Mouse (Mus musculus): ENCODE measurements around the gene H2afv.

Gene H2afv

DNA sequence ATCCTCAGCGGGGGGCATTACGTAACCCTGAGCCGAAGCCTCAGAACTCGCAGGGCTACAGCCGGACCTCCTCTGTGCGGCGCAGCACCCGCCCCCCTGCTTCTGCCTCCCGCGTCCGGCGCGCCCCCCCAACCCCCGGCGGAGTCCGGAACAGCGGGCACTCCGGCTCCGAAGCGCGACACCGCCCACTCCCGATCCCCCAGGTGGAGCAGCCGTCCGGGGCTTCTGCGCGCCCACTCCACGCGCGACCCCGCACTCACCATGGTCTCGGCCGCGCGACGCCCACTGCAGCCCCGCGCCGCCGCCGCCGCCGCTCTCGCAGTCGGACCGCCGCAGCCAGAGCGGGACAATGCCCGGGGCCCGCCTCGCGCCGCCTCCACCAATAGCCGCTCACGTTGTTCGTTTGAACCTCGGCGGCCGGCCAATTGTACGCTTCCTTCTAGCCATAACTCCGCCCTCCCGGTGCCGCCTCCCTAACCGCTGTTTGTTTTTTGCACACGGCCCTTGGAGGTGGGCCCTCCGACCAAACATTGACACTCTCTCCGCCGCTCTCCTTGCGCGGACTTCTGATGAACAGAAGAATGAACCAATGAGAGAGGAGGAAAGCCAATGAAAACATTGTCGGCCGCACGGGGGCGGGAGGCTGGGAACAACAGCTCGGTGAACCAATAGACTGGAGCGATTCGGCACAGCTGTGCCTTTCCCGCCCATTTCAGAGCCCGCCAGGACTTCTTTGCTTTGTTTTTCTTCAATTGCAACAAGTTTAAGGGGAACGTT lies at the start of gene H2afv:
H2afv (minus strand) TSS at position 367 of the 777 bp plus-strand sequence.
- DNase-seq, result peak; percentile 100

DNA sequence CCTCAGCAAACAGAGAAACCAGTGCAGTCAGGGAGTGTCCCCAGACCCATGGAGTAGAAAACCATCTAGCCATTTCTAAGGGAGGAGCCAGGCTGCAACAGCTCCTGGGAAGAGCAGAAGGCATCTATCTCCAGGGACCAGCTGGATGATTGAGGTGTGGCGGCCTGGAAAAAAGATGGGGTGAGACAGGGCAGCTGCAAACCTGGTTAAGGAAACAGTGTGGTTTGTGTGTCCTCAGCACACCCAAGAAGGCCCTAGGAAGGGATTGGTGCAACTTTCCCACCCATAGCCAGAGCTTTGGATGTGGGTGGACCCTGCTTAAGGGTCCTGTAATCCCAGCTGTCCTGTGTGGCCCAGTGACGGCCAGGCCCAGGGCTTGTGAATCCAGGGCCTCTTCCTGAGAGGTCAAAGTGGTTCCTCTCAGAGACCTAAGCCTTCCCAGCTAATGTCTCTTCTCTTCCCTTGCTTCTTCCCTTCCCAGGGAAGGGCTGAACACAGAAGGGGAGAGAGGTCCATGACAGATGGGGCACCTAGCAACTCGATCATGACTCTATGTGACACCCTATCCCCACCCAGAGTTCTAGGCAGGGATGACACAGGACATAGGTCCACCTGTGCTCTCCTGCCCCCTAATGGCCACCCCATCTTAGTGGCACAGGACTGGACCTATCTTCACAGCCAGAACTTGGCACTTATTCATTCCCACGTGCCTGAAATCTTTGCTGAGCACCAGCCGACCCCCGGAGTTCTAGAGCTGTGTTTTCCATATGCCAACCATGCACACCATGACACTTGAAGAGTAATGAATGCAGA lies 45.7 kb upstream of the H2afv start:
- DNase-seq, result peak; percentile 66

DNA sequence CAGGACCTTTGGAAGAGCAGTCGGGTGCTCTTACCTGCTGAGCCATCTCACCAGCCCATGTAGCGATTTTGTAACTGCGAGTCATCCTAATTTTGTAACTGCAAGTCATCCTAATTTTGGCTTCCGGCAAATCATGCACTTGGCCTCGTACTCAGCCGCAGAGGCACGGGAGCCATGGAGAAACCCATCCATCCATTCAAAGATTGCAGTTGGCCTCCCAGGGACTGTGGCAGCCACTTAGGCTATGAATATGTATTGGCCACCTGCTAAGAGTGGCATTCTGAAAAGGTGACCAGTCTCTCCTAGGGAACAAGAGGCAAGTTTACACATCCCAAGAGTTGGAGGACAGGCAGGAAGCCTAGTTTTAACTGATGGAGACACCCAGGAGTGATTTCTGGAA lies 45.0 kb upstream of the H2afv start:
- no peak for DNase-seq

DNA sequence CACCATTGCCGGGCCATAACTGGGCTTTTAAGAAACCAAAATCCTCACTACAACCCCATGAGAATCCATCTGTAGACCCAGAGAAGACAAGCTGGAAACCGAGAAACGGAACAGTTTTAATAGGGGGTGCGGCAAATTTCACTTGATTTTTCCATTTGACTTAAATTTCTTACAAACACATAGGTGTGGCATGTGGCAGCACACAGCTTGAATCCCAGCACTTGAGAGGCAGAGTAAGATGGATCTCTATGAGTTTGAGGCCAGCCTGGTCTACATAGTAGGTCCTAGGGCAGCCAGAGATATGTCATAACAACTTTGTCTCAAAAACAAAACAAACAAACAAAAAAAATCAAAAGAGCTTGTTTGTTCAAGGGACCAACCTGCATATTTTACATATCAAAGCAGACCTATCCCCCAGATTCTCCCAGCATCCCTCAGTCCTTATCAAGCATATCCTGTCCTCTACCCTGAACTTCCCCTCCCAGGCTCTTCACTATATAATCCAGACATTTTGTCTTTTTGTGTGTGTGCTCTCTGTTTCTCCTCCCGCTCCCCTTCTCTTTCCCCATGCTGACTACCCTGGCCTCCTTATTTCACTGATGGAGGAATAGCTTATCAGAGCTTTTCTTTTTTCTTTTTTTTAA lies 43.9 kb upstream of the H2afv start:
- DNase-seq, result no peak

- DNase-seq, result no peak
These were observed 43.3 kb upstream of the H2afv start for GRCm38 (mm10) chr11:6487496-6487895.

DNA sequence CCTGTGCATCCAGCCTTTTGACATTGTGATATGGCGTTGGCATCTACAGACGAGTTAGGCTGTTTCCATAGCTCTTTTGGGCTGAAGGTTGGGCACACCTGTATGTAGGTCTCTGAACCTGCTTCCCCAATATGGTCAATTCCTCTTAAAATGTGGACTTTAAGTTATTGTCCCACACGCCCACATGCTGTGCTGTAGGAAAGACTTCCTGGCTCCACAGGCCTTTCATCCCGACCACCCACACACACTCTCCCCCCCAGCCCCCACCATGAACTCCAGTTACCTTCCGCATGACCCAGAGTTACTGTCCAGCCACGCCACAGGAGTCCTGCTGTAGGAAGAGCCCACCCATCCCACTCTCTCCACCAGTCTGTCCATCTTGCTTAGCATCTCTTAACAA lies 42.7 kb upstream of the H2afv start:
- no peak for DNase-seq

DNA sequence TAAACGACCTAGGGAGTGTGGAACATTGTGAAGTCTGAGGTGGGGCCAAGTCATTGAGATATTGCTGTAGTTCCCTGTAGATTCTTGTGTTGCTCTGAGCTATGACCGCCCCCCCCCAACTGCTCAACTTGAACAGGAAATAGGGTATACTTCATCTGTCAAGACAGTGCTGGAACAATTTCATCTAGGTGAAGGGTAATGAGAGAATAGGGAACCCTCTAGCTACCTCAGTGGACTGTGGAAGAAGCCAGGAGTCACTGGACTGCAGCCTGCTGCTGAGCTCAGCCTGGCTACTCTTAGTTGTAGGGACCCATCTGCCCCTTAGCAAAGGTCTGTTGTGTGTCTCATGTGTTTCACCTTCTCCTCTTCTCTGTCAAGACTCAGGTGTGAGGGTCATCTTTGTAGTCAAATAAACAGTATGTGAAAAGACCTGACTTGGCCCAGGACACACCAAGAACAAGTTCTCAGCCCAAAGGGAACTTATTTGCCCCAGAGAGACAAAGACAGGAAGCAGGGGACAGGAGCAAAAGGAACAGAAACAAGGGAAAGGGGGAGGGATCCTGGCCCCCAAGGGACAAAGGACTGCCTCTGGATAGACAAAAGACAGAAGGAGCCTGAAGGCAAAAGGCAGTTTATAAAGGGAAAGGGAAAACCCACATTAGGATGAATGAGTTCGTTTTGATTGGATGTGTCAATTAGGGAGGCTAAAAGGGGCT lies 40.2 kb upstream of the H2afv start:
- DNase-seq, result no peak

DNA sequence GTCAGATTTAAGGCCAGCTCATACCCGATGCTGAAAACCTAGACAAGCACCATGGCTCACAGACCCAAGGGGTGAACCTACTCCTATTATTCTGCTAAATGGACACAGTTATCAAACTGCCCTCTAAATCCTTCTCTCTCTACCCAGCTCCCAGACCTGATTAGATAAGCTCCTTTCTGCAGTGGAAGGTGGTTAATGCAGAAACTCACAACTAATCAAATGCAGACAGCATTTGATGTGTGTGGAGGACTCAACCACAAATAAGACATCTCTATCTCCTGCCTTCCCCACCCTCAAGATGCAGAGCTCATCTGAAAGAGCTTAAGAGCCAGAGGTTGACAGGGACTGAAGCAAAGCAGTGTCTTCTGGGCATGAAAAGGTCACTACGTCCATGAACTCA lies 38.9 kb upstream of the H2afv start:
- DNase-seq, result no peak

GRCm38 (mm10) chr11:6481669-6482185 lies 37.5 kb upstream of the H2afv start:
- peak; percentile 90 for DNase-seq

- no peak for DNase-seq
These were observed 36.6 kb upstream of the H2afv start for GRCm38 (mm10) chr11:6480681-6481405.

DNA sequence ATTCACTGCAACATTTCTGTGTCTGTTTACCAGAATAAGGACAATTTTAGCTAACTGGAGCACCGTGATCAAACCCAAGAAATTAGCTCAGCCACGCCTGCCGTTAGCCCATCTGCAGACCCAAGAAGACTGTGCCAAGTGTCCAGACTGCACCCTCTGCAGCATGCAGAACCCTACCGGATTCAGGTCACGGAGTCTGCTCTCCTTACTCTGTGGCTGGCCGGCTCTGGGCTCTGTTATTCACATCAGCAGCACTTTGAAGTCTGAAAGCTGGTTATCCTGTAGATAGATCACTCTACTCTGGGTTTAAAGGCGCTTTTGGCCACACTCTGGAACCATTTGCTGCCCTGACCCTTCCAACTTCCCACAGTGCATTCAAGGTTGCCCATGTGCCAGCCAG lies 35.9 kb upstream of the H2afv start:
- peak; percentile 88 for DNase-seq

DNA sequence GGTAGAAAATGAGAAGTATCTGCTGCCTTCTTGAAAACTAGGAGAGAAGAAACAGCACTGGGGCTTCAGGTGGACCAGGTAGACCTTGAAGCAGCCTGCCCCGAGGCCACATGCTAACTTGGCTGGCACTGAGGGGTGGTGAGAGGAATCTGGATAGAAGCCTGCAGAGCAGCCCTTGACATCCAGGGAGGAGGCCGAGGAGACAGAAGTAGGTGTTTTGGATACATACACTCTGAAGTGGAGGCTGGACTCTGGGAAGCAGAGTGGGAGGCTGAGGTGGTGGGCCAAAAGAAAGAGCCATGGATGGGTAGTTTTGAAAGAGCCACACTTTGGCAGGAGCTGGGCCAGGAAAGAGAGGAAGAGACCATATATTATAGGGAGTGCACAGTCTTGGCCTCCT lies 35.0 kb upstream of the H2afv start:
- no peak for DNase-seq

DNA sequence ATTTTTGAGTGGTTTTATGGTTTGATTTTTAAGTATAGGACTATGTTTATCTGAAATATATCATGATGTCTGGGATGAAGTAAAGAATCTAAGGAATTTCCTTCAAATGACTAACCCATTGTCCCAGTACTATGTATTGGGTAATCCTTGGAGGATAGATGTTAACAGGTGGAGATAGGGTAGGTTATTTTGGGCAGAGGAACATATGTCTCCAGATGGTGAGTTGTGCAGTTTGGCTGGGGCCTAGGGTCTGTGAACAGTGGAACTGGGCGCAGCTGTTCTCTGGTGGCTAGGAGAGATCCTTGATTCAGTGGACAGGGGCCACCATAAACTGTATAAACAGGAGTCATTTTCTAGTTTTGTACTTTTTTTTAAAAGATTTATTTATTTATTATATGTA lies 33.1 kb upstream of the H2afv start:
- no peak for DNase-seq

GRCm38 (mm10) chr11:6476876-6477275 lies 32.6 kb upstream of the H2afv start:
- no peak for DNase-seq

DNA sequence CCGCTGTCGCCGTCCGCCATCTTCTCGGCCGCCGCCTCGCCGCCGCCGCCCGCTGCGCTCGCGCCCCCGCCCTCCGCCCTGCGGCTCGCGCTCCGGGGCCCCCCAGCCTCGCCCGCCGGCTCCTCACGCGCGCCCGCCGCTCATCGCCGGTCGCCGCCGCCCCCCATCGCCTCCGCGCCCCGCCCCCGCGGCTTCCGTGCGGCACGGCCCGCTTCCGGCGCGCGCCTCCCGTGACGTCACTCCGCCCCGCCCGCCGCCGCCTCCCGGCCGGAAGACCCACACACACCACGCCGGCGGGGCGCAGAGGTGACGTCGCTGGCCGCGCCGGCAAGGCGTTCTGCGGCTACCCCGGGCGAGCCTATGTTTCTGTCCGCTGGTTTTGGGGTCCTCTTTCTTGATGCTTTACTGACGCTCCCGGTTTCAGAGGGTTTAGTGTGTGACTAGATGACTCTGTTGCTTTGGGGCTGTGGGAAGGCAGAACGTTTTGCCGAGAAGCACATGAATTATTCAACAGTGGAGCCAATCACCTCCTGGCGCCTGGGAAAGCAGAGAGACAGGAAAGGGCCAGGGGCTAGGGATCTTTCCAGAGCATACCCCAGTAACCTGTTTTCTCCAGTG lies 31.7 kb upstream of the H2afv start, which contains the start of gene Purb:
Purb (minus strand) TSS at position 51 of the 618 bp plus-strand sequence.
- peak; percentile 92 for DNase-seq

DNA sequence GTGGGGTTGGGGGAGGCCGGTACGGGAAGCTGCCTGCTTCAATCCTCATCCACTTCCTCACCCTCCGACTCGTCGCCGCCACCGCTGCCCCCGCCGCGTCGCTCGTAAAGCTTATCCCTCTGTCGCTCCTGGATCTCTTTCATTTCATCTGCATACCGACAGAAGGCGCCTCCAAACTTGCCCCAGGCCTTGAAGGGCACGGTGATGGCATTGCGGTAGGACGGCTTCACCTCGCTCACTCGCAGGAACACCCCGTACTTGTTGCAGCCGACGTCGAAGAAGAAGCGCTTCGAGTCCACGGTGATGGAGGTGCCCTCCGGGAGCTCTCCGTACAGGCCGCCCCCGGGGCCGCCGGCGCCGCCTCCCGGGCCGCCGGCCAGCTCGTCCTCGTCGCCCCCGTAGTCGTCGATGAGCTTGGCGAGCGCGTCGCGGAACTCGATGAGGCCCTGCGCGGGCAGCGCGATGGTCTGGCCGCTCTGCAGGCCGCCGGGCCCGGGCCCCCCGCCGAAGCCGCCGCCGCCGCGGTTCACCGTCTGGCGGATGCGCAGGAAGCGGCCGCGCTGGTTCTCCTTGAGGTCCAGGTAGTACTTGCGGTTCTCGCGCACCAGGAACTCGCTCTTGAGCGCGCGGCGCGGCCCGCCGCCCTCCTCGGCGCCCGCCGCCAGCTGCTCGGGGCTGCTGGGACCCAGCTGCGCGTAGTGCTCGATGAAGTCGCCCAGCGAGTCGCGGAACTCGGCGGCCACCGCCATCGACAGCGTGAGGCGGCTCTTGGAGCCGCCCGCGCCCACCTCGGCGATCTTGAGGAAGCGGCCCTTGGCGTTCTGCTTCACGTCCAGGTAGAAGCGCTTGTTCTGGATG lies 30.9 kb upstream of the H2afv start:
- peak; percentile 66 for DNase-seq

DNA sequence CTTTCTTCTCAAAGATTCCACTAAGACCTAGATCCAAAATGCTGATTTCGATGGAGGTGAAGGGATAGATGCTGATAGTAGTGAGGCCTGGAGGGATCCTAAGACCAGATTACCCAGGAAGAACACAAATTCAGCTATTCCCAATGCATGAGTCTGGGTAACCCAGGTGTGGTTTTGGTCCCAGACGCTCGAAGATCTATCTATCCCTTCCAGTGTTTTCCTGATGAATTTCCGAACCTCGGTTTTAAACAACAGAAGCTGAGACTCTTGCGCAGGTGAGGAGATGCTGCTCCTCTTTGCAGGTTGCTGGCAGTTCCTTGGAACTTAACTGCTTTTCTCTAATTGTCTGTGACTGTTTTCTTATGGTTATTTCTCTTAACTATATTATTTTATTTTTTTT lies 30.1 kb upstream of the H2afv start:
- no peak for DNase-seq

DNA sequence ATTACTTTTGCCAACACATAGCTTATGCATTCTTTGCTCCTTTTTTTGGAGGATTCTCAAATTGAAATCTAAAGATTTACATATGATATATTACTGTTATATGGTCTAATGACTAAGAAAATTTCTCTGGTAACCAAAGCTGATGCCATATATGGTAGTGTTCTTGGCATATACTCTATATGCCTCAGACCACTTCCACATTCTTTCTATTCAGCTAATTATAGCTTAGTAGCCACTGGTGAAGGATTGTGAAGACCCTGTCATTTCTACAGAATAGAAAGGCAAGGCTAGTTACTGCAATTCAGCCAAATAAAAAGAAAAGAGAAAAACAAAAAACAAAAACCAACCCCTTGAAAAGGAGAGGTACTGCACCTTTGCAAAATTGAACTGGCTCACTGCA lies 27.8 kb upstream of the H2afv start:
- DNase-seq, result no peak

- DNase-seq, result no peak
These were observed 27.2 kb upstream of the H2afv start for GRCm38 (mm10) chr11:6471493-6471892.

DNA sequence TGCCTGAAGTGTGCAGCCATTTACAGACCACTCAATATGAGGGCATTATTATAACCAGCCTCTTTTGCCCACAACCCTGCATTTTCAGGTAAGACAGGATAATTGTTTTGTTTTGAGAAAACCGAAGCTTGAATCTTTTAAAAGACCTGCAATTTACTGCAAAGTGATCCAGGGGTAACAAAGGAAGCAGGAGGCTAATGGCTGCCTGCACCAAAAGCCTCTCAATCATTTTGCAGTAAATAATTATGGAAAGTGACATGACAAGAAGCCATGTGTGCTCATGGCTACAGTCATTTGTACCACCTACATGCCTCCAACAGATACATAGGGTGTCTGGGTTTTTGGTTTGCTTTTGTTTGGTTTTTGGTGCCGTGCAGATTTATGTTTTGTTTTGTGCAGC lies 26.8 kb upstream of the H2afv start:
- no peak for DNase-seq

GRCm38 (mm10) chr11:6468541-6468940 lies 24.3 kb upstream of the H2afv start:
- DNase-seq, result no peak
